Mouse (Mus musculus): ENCODE results near the gene Cdhr4. TPM values are rescaled to one million over a fixed set of nuclear protein-coding genes. Genes with fewer than 3 reads are reported as not detected.

The Cdhr4 gene
- polyA plus RNA-seq (2015; fragmentation: Nextera tagmentation; extraction: Ambion mirVana) = 1.8 and 2.5 TPM in 2 replicates

DNA sequence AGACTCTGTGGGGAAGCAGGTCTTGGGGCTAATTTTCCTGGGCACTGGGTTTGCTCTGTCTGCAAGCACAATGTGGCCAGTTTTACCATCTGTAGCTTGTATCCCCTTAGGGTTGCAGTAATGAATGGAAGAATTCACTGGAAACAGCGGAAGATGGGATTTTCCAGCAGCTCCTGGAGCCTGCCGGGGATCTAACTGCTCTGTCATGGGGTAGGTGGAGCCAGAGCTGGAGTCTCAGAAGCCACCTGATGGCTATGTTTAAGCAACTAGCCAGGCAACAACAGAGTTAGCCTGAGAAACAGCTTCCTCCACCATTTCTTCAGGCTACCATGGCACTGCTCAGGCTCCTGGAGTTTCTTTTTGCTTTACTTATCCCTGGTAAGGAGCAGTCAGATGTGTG is at the start of gene Cdhr4:
Gene Cdhr4, plus strand, starts transcription at position 301 of the 400 bp plus-strand sequence.
- WGBS = 59% methylated on average over 2 of the region's 2 CpGs
- ATAC-seq (replicated peaks) = no peak
- Histone ChIP-seq H3K4me1 (no peaks in the 10 kb centered on the region), H3K9ac (no peak within 1 kb of the TSS), H3K4me2 (no peak within 1 kb of the TSS), H3K36me3 (replicated peaks) (no peaks in the 10 kb centered on the region), H3K4me3 (no peak within 1 kb of the TSS), H3K9me3 (no peaks in the 10 kb centered on the region), H3K27me3 (replicated peaks) (no peaks in the 10 kb centered on the region), H3K27ac (no peak within 1 kb of the TSS)

DNA sequence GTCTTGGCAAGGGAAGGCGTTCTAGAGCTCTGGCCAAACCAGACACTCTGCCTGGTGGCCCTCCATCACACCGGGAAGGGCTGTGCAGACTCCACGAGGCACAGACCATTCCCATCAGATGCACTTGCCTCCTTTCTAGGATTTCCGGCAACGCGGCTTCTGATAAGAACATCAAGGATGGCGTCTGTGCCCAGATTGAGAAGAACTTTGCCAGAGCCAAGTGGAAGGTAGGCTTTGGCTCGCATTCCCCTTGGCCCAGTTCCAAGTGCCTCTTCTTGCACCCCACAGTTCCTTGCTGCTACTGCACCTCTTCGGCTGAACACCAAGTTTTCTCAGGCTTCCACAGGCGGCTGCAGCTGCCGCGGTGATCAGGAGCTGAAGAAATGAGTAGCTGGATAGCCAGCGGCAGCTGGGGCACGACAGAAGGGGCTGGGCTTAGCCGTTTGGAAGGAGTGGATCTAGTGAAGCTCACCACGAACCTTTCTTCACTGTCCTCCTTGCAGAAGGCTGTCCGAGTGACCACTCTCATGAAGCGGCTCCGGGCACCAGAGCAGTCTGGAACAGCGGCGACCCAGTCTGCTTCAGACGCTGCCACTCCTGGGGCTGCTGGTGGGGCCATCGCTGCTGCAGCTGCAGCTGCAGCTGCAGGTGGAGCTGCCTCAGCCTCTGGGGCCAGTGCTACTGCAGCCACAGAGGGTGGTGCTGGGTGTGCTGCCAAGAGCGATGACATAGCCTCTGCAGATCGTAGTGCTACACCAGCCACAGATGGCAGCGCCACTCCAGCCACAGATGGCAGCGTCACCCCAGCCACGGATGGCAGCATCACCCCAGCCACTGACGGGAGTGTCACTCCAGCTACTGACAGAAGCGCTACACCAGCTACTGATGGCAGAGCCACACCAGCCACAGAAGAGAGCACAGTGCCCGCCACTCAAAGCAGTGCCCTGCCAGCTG is 44.8 kb upstream of the Cdhr4 start:
- H3K9ac ChIP-seq = no peak overlapping the region
- peaks cover 15% of the 10 kb centered on the region for H3K4me1 ChIP-seq
- no peak overlapping the region for H3K27ac ChIP-seq
- no peaks in the 10 kb centered on the region for H3K27me3 ChIP-seq (replicated peaks)
- no peak for ATAC-seq (replicated peaks)
- WGBS = 90% methylated on average over 31 of the region's 31 CpGs
- no peaks in the 10 kb centered on the region for H3K9me3 ChIP-seq
- H3K36me3 ChIP-seq (replicated peaks) = no peaks in the 10 kb centered on the region
- no peak overlapping the region for H3K4me3 ChIP-seq
- H3K4me2 ChIP-seq = no peak overlapping the region

DNA sequence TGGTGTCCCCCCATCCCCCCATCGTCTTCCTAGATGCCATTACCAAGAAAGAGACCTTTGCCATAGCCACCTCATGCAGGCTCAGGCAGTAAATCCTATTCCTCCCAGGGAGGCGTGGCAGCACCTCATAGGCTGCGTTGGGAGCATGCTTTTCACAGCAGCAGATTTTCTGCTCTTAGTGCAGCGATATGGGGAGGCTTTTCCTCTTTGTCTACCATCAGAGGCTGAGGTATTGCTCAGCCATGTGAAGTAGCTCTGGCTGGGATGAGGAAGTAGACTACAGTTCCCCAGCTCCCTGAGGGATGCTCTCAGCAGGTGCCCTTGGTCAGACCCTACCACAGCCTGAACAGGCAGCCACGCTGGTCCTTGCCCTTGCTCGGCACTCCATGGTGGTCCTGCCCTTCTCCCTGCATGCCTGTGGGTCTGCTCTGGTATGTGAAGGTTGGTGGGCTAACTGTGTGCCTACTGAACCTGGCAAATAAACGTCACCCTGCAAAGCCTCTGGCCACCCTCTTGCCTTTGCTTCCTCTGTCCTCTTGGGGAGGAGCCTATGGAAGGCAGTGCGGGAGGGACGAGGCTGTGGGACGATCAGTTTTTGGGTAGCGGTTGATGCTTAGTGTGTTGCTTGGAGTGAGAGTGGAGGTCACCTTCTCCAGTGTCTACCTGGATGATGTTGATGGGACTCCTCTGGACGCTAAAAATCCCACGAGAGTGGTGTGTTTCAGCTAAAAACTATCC is 42.9 kb upstream of the Cdhr4 start:
- no peak for ATAC-seq (replicated peaks)
- H3K9me3 ChIP-seq = no peaks in the 10 kb centered on the region
- H3K4me2 ChIP-seq = no peak overlapping the region
- H3K4me1 ChIP-seq = peaks cover 15% of the 10 kb centered on the region
- no peaks in the 10 kb centered on the region for H3K36me3 ChIP-seq (replicated peaks)
- no peak overlapping the region for H3K27ac ChIP-seq
- H3K27me3 ChIP-seq (replicated peaks) = no peaks in the 10 kb centered on the region
- WGBS = 82% methylated on average over 13 of the region's 13 CpGs
- H3K4me3 ChIP-seq = no peak overlapping the region
- H3K9ac ChIP-seq = no peak overlapping the region

DNA sequence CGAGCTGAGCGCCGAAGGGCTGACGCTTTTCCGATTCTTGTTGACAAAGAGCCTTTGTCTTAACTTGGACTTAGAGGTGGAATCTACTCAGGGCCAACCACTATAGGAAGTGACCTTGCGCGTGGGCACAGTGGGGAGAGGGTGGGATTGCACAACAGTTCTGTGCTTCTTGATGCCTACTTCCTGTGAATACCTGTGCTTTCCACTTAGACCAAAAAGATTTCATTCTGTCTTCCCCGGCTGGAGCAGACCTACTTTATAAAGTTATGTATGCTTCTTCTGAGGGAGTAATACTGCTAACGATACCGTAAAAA is 42.4 kb upstream of the Cdhr4 start, which contains the start of gene Traip:
Gene Traip, plus strand, starts transcription at position 215 of the 314 bp plus-strand sequence.
- Histone ChIP-seq H3K36me3 (replicated peaks) (no peaks in the 10 kb centered on the region), H3K9ac (peak within 1 kb of the TSS; percentile 61), H3K4me1 (peaks cover 15% of the 10 kb centered on the region), H3K27ac (peak within 1 kb of the TSS; percentile 83), H3K4me2 (peak within 1 kb of the TSS; percentile 91), H3K27me3 (replicated peaks) (no peaks in the 10 kb centered on the region), H3K9me3 (no peaks in the 10 kb centered on the region), H3K4me3 (peak within 1 kb of the TSS; percentile 71)
- 93% methylated on average over 10 of the region's 10 CpGs for WGBS
- ATAC-seq (replicated peaks) = no peak

DNA sequence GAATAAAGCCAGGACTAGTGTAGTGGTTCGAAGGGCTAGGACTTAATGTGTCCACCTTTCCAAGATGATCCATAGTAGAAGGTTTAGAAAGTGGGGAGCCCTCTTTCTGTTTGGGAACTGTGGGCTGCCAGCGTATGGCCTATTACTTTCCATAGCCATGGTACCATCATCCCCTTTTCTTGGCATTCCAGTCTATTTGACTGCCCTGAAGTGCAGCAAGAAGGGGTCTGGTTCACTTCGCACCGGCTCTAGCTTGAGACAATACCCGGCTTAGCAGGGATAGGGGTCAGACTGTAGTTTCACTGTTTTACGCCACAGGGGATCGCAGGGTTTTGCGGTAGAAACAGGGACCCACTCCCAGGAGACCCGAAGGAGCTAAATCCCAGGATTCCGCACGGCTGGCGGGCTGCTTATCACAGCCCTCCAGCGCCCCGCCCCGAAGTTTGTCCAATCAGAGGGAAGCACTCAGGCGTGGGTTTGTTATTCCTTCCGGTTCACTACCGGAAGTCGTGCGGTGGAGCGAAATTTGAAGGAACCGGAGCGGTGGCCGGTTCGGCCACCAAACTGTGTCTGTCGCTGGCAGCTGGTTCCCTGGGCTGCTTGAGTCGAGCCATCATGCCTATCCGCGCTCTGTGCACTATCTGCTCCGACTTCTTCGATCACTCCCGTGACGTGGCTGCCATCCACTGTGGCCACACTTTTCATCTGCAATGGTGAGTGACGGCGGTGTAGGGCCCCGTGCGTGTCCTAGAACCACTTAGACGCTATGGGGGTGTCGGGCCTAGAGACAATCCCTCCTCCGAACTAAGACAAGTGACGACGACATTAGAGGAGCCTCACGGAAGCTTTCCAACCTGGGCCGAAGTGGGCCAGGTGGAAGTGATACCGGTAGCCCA is 41.6 kb upstream of the Cdhr4 start:
- H3K4me1 ChIP-seq = peaks cover 15% of the 10 kb centered on the region
- peak; percentile 94 for ATAC-seq (replicated peaks)
- no peaks in the 10 kb centered on the region for H3K9me3 ChIP-seq
- peak overlapping the region; percentile 61 for H3K9ac ChIP-seq
- no peaks in the 10 kb centered on the region for H3K36me3 ChIP-seq (replicated peaks)
- H3K27ac ChIP-seq = peak overlapping the region; percentile 83
- 14% methylated on average over 45 of the region's 45 CpGs for WGBS
- peak overlapping the region; percentile 91 for H3K4me2 ChIP-seq
- H3K4me3 ChIP-seq = peak overlapping the region; percentile 71
- H3K27me3 ChIP-seq (replicated peaks) = no peaks in the 10 kb centered on the region

DNA sequence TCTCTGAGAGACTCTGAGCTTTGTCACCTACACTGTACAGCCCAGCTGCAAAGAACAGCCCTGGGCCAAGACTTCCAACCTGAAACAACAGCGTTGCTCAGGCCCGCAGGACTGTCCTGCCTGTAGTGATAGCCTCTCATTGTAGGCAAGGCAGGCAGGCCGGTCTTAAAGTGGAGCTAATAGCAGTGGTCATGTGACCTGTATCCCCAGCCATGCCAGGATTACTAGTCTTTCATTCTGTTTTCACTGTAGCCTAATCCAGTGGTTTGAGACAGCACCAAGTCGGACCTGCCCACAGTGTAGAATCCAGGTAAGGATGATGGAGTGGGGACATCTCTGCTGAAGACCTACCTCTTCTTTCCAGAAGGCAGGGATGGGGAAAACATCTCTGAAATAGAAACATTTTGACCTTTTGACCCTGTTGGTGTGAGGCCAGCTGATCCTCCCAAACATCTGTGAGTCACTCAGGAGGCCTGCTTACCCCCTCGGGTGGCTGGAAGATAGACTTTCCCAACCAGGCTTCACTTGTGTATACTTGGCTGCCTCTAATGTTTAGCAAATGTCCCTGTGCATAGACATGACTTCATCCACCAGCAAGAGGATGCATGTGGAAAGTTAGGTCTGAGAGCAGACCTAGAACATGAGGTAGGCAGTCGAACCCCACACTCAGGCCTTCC is 36.5 kb upstream of the Cdhr4 start:
- no peak overlapping the region for H3K9ac ChIP-seq
- H3K4me3 ChIP-seq = no peak overlapping the region
- H3K9me3 ChIP-seq = no peaks in the 10 kb centered on the region
- no peak for ATAC-seq (replicated peaks)
- peaks cover 21% of the 10 kb centered on the region for H3K4me1 ChIP-seq
- no peaks in the 10 kb centered on the region for H3K27me3 ChIP-seq (replicated peaks)
- no peak overlapping the region for H3K4me2 ChIP-seq
- no peaks in the 10 kb centered on the region for H3K36me3 ChIP-seq (replicated peaks)
- WGBS = 82% methylated on average over 6 of the region's 6 CpGs
- H3K27ac ChIP-seq = no peak overlapping the region

DNA sequence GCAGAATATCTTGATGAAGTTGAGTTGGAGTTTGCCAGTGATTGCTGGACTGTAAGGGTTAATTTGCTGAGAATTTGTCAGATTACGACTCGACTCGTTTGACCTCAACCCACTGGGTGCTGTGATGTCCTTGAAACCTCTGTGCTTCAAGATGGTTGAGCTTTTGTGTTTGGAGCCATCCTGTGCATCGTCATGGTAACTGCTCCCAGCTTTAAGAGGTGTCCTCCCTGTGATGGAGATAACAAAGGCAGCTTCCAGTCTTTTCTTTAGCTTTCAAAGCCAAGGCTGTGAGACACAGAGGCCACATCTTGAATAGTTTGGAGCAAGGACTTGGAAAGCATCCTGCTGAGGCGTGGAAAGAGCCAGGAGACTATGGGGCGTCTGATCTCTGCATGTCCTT is 35.2 kb upstream of the Cdhr4 start:
- no peaks in the 10 kb centered on the region for H3K27me3 ChIP-seq (replicated peaks)

DNA sequence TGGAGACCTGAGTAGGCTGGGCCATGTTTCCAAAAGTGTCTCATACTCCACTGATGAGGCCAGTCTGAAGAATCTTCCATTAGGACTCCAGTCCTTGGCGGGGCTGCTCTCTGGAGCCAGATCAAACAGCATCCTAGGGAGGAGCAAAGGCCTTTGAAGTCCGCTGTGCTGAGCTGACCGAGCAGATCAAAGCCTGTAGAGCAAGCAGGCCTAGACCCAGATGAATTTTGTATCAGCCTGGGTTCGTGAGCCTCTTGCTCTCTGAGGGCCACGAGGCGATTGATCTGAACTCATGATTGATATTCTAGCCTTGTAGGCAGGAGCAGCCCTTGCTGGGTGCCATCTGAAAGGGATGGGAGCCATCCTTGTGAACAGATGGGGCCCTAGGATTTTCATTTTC is 32.4 kb upstream of the Cdhr4 start:
- Histone ChIP-seq H3K4me1 (peaks cover 28% of the 10 kb centered on the region), H3K9ac (no peak overlapping the region), H3K27me3 (replicated peaks) (no peaks in the 10 kb centered on the region), H3K4me3 (no peak overlapping the region), H3K4me2 (no peak overlapping the region), H3K27ac (peak overlapping the region; percentile 87), H3K36me3 (replicated peaks) (no peaks in the 10 kb centered on the region), H3K9me3 (no peaks in the 10 kb centered on the region)
- 47% methylated on average over 6 of the region's 6 CpGs for WGBS
- no peak; the same call in 1 of the 2 replicates for ATAC-seq (replicated peaks)

More for the DNA sequence above, 35.2 kb upstream of the Cdhr4 start:
- Histone ChIP-seq H3K4me1 (peaks cover 24% of the 10 kb centered on the region), H3K36me3 (replicated peaks) (no peaks in the 10 kb centered on the region), H3K9ac (no peak overlapping the region), H3K27ac (0 out of 2 replicates have a peak overlapping the region, but pooled peaks have one; percentile 38), H3K9me3 (no peaks in the 10 kb centered on the region), H3K4me2 (no peak overlapping the region), H3K4me3 (no peak overlapping the region)
- WGBS = 19% methylated on average over 6 of the region's 6 CpGs
- no peak for ATAC-seq (replicated peaks)

DNA sequence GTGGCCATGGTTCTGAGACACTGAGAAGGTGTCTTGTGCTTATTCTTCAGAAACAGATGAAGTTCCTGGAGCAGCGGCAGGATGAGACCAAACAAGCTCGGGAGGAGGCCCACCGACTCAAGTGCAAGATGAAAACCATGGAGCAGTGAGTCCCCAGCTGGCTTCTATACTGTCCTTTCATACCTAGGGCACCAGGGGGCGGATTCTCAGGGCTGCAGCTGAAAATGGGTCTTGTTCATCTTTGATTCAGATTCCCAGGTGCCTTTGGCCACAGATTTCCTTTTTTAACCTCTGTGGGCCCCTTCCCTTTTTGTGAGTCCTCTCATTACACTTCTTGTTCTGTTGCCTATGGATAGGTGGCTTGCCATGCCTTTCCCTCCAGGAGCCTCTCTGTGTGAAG is 31.4 kb upstream of the Cdhr4 start:
- no peak overlapping the region for H3K4me3 ChIP-seq
- H3K4me1 ChIP-seq = peaks cover 28% of the 10 kb centered on the region
- no peak for ATAC-seq (replicated peaks)
- H3K9ac ChIP-seq = 0 out of 2 replicates have a peak overlapping the region, but pooled peaks have one; percentile 2
- peak overlapping the region; percentile 87 for H3K27ac ChIP-seq
- no peaks in the 10 kb centered on the region for H3K9me3 ChIP-seq
- H3K27me3 ChIP-seq (replicated peaks) = no peaks in the 10 kb centered on the region
- H3K4me2 ChIP-seq = peak overlapping the region; percentile 37
- no peaks in the 10 kb centered on the region for H3K36me3 ChIP-seq (replicated peaks)
- WGBS = 71% methylated on average over 4 of the region's 4 CpGs

DNA sequence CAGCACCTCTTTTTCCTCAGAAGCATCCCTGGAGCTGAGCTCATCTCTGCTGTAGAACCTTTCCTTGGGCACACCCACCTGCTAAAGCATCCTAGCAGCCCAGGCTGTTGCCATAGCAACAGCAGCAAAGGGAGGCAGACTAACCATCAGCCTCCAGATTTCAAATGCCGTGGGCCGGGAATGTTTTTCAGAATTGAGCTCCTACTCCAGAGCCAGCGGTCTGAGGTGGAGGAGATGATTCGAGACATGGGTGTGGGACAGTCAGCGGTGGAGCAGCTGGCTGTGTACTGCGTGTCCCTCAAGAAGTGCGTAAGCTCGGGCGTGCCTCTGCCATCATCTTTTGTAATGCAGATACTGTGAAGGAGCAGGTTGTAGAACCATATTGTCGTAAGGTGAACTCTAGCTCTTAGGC is 30.9 kb upstream of the Cdhr4 start:
- Histone ChIP-seq H3K27ac (peak overlapping the region; percentile 87), H3K9ac (0 out of 2 replicates have a peak overlapping the region, but pooled peaks have one; percentile 2), H3K4me2 (peak overlapping the region; percentile 37), H3K36me3 (replicated peaks) (no peaks in the 10 kb centered on the region), H3K4me1 (peaks cover 28% of the 10 kb centered on the region), H3K27me3 (replicated peaks) (no peaks in the 10 kb centered on the region), H3K9me3 (no peaks in the 10 kb centered on the region), H3K4me3 (peak overlapping the region; percentile 13; the same call in 1 of the 2 replicates)
- WGBS = 60% methylated on average over 10 of the region's 10 CpGs
- ATAC-seq (replicated peaks) = peak; percentile 77

DNA sequence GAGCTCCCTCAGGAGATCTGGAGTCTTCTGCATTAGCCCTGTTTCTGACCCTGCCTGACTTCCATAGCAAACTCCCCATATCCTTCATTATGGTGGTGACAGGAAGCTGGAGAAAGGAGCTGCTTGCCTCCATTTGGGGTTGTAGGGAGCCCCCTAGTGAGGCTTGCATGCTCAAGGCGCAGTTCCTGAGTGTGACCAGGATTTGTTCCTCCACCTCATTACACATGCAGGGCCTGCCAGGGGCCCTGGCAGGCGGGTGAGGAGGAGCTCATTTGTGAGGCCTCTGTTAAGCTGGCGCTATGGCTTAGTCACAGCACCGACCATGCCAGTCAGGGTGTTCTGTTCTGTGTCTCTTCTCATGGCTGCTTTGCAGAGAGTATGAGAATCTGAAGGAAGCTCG is 30.4 kb upstream of the Cdhr4 start:
- H3K4me3 ChIP-seq = peak overlapping the region; percentile 13; the same call in 1 of the 2 replicates
- peak overlapping the region; percentile 37 for H3K4me2 ChIP-seq
- H3K9me3 ChIP-seq = no peaks in the 10 kb centered on the region
- 0 out of 2 replicates have a peak overlapping the region, but pooled peaks have one; percentile 2 for H3K9ac ChIP-seq
- peak; percentile 46 for ATAC-seq (replicated peaks)
- 32% methylated on average over 5 of the region's 5 CpGs for WGBS
- no peaks in the 10 kb centered on the region for H3K36me3 ChIP-seq (replicated peaks)
- H3K27me3 ChIP-seq (replicated peaks) = no peaks in the 10 kb centered on the region
- peaks cover 28% of the 10 kb centered on the region for H3K4me1 ChIP-seq
- peak overlapping the region; percentile 87 for H3K27ac ChIP-seq
